Mouse (Mus musculus) hindbrain, embryonic 16.5 days (tissue): Measurements from ENCODE around the gene Flt3l. TPM values are rescaled to one million over a fixed set of nuclear protein-coding genes. Genes with fewer than 3 reads are reported as not detected.

Experiments
- ATAC-seq: fragments of 200-750 bp; cut with Nextera tagmentation; 2 replicates; pipeline ENCODE4 v1.8.0; 2017; ENCODE audit warnings: moderate TSS enrichment, moderate library complexity
- H3K27ac ChIP-seq: fragments of 300-500 bp; sonication (generic); 2 replicates; pipeline ENCODE4 v1.5.1; 2014; ENCODE audit warnings: low read depth, mild to moderate bottlenecking, control low read depth, low read length, moderate library complexity
- H3K27me3 ChIP-seq: fragments of 300-500 bp; sonication (generic); replicated peaks from 2 replicates; pipeline ENCODE4 v1.6.1; 2014; ENCODE audit warnings: low read length; ENCODE audit not compliant: control insufficient read depth, insufficient read depth
- H3K36me3 ChIP-seq: fragments of 300-500 bp; sonication (generic); 2 replicates; pipeline ENCODE4 v1.6.1; 2014; ENCODE audit warnings: mild to moderate bottlenecking, low read length, moderate library complexity, mixed read lengths; ENCODE audit not compliant: control insufficient read depth, insufficient read depth
- H3K4me1 ChIP-seq: fragments of 300-500 bp; sonication (generic); 2 replicates; pipeline ENCODE4 v1.6.1; 2014; ENCODE audit warnings: low read depth, low read length; ENCODE audit not compliant: control insufficient read depth, insufficient read depth
- H3K4me2 ChIP-seq: fragments of 300-500 bp; sonication (generic); 2 replicates; pipeline ENCODE4 v1.6.1; 2014; ENCODE audit warnings: mild to moderate bottlenecking, low read length, control low read depth, moderate library complexity
- H3K4me3 ChIP-seq: fragments of 300-500 bp; sonication (generic); 2 replicates; pipeline ENCODE4 v1.5.1; 2014; ENCODE audit warnings: mild to moderate bottlenecking, low read length, control low read depth, moderate library complexity
- H3K9ac ChIP-seq: fragments of 300-500 bp; sonication (generic); 2 replicates; pipeline ENCODE4 v1.6.1; 2014; ENCODE audit warnings: low read depth, mild to moderate bottlenecking, control low read depth, low read length, moderate library complexity
- H3K9me3 ChIP-seq: fragments of 300-500 bp; sonication (generic); 2 replicates; pipeline ENCODE4 v1.6.1; 2014; ENCODE audit warnings: mild to moderate bottlenecking, low read length, moderate library complexity; ENCODE audit not compliant: control insufficient read depth
- WGBS: fragments of 180-500 bp; shearing (Covaris S2); extraction: QIAGEN DNeasy Blood & Tissue Kit; methylation state at CpG from one replicate; pipeline ENCODE4 v1.1.7; 2014; 5-methylcytosine and 5-hydroxymethylcytosine counted together
- microRNA counts: library from miRNA; unstranded; fragments of <30 nt; microRNA quantifications from one replicate; lab custom pipeline; 2016
- microRNA-seq: library from miRNA; unstranded; fragments of <30 nt; microRNA quantifications from one replicate; pipeline ENCODE4, GENCODE M21; 2017
- polyA plus RNA-seq: library from polyadenylated mRNA; unstranded; fragments of >200 nt; fragmentation: Nextera tagmentation; extraction: Ambion mirVana; gene quantifications from 2 replicates; pipeline ENCODE4 v1.2.1, GENCODE M21; 2015

Gene Flt3l
- polyA plus RNA-seq, 1 experiment from 2014 or later, result 2.8 TPM

GRCm38 (mm10) chr7:45081016-45081415, 55.2 kb downstream of the Flt3l start:
- Histone ChIP-seq H3K4me3 (no peak overlapping the region), H3K36me3 (peaks cover 8% of the 10 kb centered on the region; the same call in 1 of the 2 replicates), H3K9me3 (no peaks in the 10 kb centered on the region), H3K27me3 (no peaks in the 10 kb centered on the region), H3K4me2 (no peak overlapping the region), H3K27ac (no peak overlapping the region), H3K4me1 (peaks cover 2% of the 10 kb centered on the region; the same call in 1 of the 2 replicates), H3K9ac (no peak overlapping the region)
- 50% methylated on average over 5 of the region's 5 CpGs for WGBS
- ATAC-seq, result no peak

GRCm38 (mm10) chr7:45079856-45080255, 56.4 kb downstream of the Flt3l start:
- Histone ChIP-seq H3K4me2 (no peak overlapping the region), H3K4me1 (peaks cover 2% of the 10 kb centered on the region; the same call in 1 of the 2 replicates), H3K27me3 (no peaks in the 10 kb centered on the region), H3K36me3 (peaks cover 8% of the 10 kb centered on the region; the same call in 1 of the 2 replicates), H3K9ac (no peak overlapping the region), H3K27ac (no peak overlapping the region), H3K4me3 (no peak overlapping the region), H3K9me3 (no peaks in the 10 kb centered on the region)
- WGBS, result under 1% methylated on average over 10 of the region's 10 CpGs
- peak; percentile 52; the same call in 1 of the 2 replicates for ATAC-seq

MicroRNAs encoded within 50 kb of the gene (microRNA counts, 519-probe panel; counts per million panel counts)
- 2,813 counts per million, percentile 75 among the panel's probes with 10 or more counts for microRNA mmu-miR-150 (lab: Ali Mortazavi, UCI)

Small RNA genes within 50 kb of the gene (microRNA-seq; reads per million reads assigned to microRNA genes)
- gene Mir150 (102 reads per million, percentile 49 among the genes with 10 or more reads in this experiment), gene Mir5121 (14.6 reads per million, percentile 30 among the genes with 10 or more reads in this experiment), gene Mir7055 (not detected)

Other genes with a start within 250 kb of the Flt3l start
- gene Med25, start 243.7 kb downstream of the Flt3l start, polyA plus RNA-seq, result 136 and 158 TPM in 2 replicates
- gene Fuz, start 240.4 kb downstream of the Flt3l start, polyA plus RNA-seq, result 18.1 and 19.6 TPM in 2 replicates
- 128 and 133 TPM in 2 replicates for gene Ap2a1, start 206.9 kb downstream of the Flt3l start, polyA plus RNA-seq
- gene Tsks, start 193.2 kb downstream of the Flt3l start, polyA plus RNA-seq, result 0.15 TPM in 1 of 2 replicates, not detected in the other
- 58.6 and 59.7 TPM in 2 replicates for gene Cpt1c, start 161.6 kb downstream of the Flt3l start, polyA plus RNA-seq
- 629 and 637 TPM in 2 replicates for gene Prmt1, start 149.9 kb downstream of the Flt3l start, polyA plus RNA-seq
- 63.5 and 65.4 TPM in 2 replicates for gene Irf3, start 138.8 kb downstream of the Flt3l start, polyA plus RNA-seq
- gene Bcl2l12, start 137.7 kb downstream of the Flt3l start, polyA plus RNA-seq, result 10.2 and 15.7 TPM in 2 replicates
- gene Scaf1, start 120.1 kb downstream of the Flt3l start, polyA plus RNA-seq, result 38.6 and 47.1 TPM in 2 replicates
- 13.1 and 16.7 TPM in 2 replicates for gene Rras, start 118.5 kb downstream of the Flt3l start, polyA plus RNA-seq
- 12.8 and 13.4 TPM in 2 replicates for gene Prr12, start 83.6 kb downstream of the Flt3l start, polyA plus RNA-seq
- 68.8 and 69.0 TPM in 2 replicates for gene Nosip, start 74.0 kb downstream of the Flt3l start, polyA plus RNA-seq
- 15.7 and 16.7 TPM in 2 replicates for gene Prrg2, start 73.8 kb downstream of the Flt3l start, polyA plus RNA-seq
- gene Rcn3, start 44.2 kb downstream of the Flt3l start, polyA plus RNA-seq, result 63.3 and 77.3 TPM in 2 replicates
- 34.1 and 40.2 TPM in 2 replicates for gene Fcgrt, start 32.6 kb downstream of the Flt3l start, polyA plus RNA-seq
- gene Rps11, start 12.0 kb downstream of the Flt3l start, polyA plus RNA-seq, result 698 and 709 TPM in 2 replicates
- gene Rpl13a, start 7.7 kb downstream of the Flt3l start, polyA plus RNA-seq, result 587 and 622 TPM in 2 replicates
- 0.16 and 0.37 TPM in 2 replicates for gene Gm45713, start 201 bp downstream of the Flt3l start, polyA plus RNA-seq
- gene Pih1d1, start 17.9 kb upstream of the Flt3l start, polyA plus RNA-seq, result 94.5 and 97.6 TPM in 2 replicates
- gene Aldh16a1, start 18.2 kb upstream of the Flt3l start, polyA plus RNA-seq, result 18.8 and 22.9 TPM in 2 replicates
- gene Slc17a7, start 27.5 kb upstream of the Flt3l start, polyA plus RNA-seq, result 1.1 and 1.5 TPM in 2 replicates
- not detected in 2 replicates for gene Gfy, start 43.1 kb upstream of the Flt3l start, polyA plus RNA-seq
- 0.75 and 1.4 TPM in 2 replicates for gene Pth2, start 44.6 kb upstream of the Flt3l start, polyA plus RNA-seq
- 0.54 and 0.65 TPM in 2 replicates for gene Ccdc155, start 68.5 kb upstream of the Flt3l start, polyA plus RNA-seq
- 13.6 and 18.4 TPM in 2 replicates for gene Dkkl1, start 75.7 kb upstream of the Flt3l start, polyA plus RNA-seq
- 46.9 and 54.1 TPM in 2 replicates for gene Tead2, start 79.3 kb upstream of the Flt3l start, polyA plus RNA-seq
- 1.3 and 1.4 TPM in 2 replicates for gene Cd37, start 102.7 kb upstream of the Flt3l start, polyA plus RNA-seq
- gene Slc6a16, start 104.7 kb upstream of the Flt3l start, polyA plus RNA-seq, result 0.89 and 2.0 TPM in 2 replicates
- not detected in 2 replicates for gene Slc6a21, start 141.1 kb upstream of the Flt3l start, polyA plus RNA-seq
- 13.3 and 14.2 TPM in 2 replicates for gene Trpm4, start 197.3 kb upstream of the Flt3l start, polyA plus RNA-seq
- 0.28 and 0.72 TPM in 2 replicates for gene Hrc, start 198.9 kb upstream of the Flt3l start, polyA plus RNA-seq
- 28.5 and 28.6 TPM in 2 replicates for gene Ppfia3, start 230.6 kb upstream of the Flt3l start, polyA plus RNA-seq
- gene Lin7b, start 234.2 kb upstream of the Flt3l start, polyA plus RNA-seq, result 41.4 and 70.3 TPM in 2 replicates